Mouse (Mus musculus): ENCODE data around the gene Plau.

DNA sequence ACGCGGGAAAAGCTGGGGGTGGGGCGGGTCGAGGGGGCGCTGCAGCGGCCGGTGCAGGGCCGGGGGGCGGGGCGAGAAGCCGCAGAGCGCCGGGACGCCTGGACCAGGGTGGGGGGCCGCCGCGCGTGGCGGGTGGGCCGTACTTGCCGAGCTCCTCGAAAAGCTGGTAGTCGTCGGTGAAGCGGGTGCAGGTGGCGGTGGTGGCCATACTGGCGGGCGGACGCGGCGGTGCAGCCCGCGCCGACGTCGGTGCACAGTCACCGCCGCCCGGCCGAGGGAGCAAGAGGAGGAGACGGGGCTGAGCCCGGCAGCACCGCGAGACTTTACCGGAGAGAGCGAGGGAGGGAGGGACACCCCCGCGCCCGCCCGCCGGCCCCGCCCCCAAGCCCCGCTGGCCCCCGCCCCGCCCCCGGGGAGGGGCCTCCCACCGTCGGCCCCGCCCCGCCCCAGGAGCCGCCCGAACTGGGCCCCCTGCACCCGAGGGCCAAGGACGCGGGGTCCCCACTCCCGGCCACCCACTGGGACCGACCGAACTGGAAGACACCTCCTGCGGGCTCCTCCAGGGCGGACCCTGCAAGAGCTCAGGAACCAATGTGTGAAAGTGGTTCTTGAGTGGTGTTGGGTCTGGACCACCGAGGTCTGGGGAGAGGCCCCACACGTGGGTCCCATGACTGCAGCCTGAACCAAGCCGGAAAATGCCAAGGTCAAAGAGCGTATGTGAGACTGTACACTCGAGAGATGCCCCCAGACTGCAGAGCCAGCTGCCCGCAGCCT is 42.5 kb upstream of the Plau start, which contains the start of gene Camk2g:
- no peak for TF ChIP-seq EP300 (IDR thresholded peaks at IDR 0.05; ENCODE audit: low read depth)
- TF ChIP-seq CTCF (IDR thresholded peaks at IDR 0.05; ENCODE audit: low read depth), result 0 out of 2 replicates have a peak, but pooled peaks have one; percentile 14
